Mouse (Mus musculus): ENCODE data around the gene Fignl1.

DNA sequence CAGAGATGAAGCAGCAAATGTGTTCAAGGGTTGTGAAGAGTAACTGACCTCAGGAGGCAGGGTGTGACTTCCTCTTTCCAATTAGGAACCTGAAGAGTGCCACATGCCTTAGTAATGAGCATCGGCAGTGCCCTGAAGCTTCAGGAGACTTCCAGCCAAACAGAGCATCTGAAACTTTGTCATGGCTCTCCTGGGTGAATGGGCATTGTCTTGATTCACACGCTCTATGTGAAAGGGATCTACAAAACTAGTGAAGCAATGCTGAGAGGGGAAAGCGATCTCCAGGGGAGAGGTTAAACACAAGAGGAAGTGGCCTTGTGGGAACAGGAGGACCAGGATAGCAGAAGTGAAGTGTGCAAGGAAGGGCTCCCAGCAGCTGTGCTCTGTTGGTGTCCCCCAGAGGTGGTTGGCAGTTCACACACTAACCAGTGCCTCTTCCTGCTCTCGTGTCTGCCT lies 45.5 kb downstream of the Fignl1 start:
- no peak for TF ChIP-seq CTCF (IDR thresholded peaks at IDR 0.05; ENCODE audit: low read depth)
- no peak for TF ChIP-seq EP300 (IDR thresholded peaks at IDR 0.05; ENCODE audit: low read depth)

Measured in heart, postnatal 0 days (tissue).